Mouse (Mus musculus) MEL (cell line): Measurements from ENCODE around the gene Bpifc.

Experiments used
- BHLHE40 ChIP-seq: IDR thresholded peaks from 2 replicates; pipeline ENCODE4 v1.6.1; 2012; ENCODE audit warnings: low read depth, mild to moderate bottlenecking, inconsistent platforms, low read length, improper control_type of control experiment, borderline replicate concordance
- CTCF ChIP-seq, 3 experiments: IDR thresholded peaks in 2 of 3; conservative IDR thresholded peaks in 1 of 3; 2 replicates each; pipeline ENCODE4 v1.5.1; 2011 to 2012; ENCODE audit warnings: low read length in 3 of 3, low read depth in 2 of 3, mild to moderate bottlenecking in 2 of 3, improper control_type of control experiment in 1 of 3, inconsistent platforms in 1 of 3, mixed read lengths in 1 of 3, moderate library complexity in 1 of 3; ENCODE audit not compliant: control insufficient read depth in 1 of 3, insufficient read depth in 1 of 3, poor library complexity in 1 of 3, severe bottlenecking in 1 of 3
- GATA1 ChIP-seq: IDR thresholded peaks from 2 replicates; pipeline ENCODE4 v1.6.1; 2011; ENCODE audit warnings: low read depth, low read length, improper control_type of control experiment
- HCFC1 ChIP-seq: IDR thresholded peaks from 2 replicates; pipeline ENCODE4 v1.6.1; 2012; ENCODE audit warnings: low read depth, mild to moderate bottlenecking, inconsistent platforms, low read length, improper control_type of control experiment, moderate library complexity
- JUND ChIP-seq: IDR thresholded peaks from 2 replicates; pipeline ENCODE4 v1.6.1; 2011; ENCODE audit warnings: low read depth, mild to moderate bottlenecking, improper control_type of control experiment, low read length
- POLR2A ChIP-seq, 2 experiments: IDR thresholded peaks; 2 replicates each; pipeline ENCODE4 v1.6.1; 2011 to 2012; ENCODE audit warnings: low read length in 2 of 2, mild to moderate bottlenecking in 2 of 2, control low read depth in 1 of 2, improper control_type of control experiment in 1 of 2, low read depth in 1 of 2, moderate library complexity in 1 of 2; ENCODE audit not compliant: control insufficient read depth in 1 of 2, insufficient read depth in 1 of 2, poor library complexity in 1 of 2

DNA sequence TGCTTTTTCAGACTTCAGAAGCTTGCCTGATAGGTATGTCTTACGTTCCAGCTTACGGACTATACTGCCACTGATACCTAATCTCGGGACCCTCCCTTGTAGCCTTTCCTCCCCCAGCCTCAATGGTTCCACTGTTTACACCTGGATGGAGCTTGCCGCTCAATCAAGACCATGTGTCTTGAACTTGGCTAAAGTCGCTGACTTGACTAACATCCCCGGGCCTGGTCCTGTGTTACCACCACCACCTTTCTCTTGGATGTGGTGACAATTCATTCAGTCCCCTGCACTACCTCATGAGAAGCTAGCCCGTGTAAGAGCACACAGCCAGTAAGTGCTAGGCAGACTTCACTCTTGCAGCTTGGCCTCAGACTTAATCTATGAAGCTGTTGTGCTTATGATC, 47.4 kb downstream of the Bpifc start:
- TF ChIP-seq BHLHE40 (no peak), HCFC1 (no peak), POLR2A (IDR thresholded peaks at IDR 0.05; ENCODE audit: control insufficient read depth in 1 of 2, insufficient read depth in 1 of 2, low read depth in 1 of 2, low read length in 2 of 2, poor library complexity in 1 of 2) (no peak), CTCF (IDR thresholded peaks at IDR 0.05 in 2 of 3, conservative IDR thresholded peaks at IDR 0.05 in 1 of 3; ENCODE audit: control insufficient read depth in 1 of 3, insufficient read depth in 1 of 3, low read depth in 2 of 3, low read length in 3 of 3, poor library complexity in 1 of 3, severe bottlenecking in 1 of 3) (no peak), JUND (no peak), GATA1 (no peak)
